Mouse (Mus musculus) hindbrain, embryonic 14.5 days (tissue): ENCODE results near the gene Mrgpra2b. TPM values are rescaled to one million over a fixed set of nuclear protein-coding genes. Genes with fewer than 3 reads are reported as not detected.
"Not testable (repeated sequence)": the region's sequence is repeated elsewhere in the genome, so short reads cannot be mapped to it uniquely, and the experiment has no call there.

Experiments used
- ATAC-seq: fragments of 200-750 bp; cut with Nextera tagmentation; 2 replicates; pipeline ENCODE4 v1.8.0; 2017; ENCODE audit warnings: moderate number of reproducible peaks, mild to moderate bottlenecking, moderate TSS enrichment, moderate library complexity; ENCODE audit not compliant: low FRiP score
- DNase-seq: peaks from one replicate; pipeline ENCODE4 v3.0.0-alpha.2; 2015; ENCODE audit warnings: low spot score
- H3K27ac ChIP-seq: fragments of 300-500 bp; sonication (generic); 2 replicates; pipeline ENCODE4 v1.5.1; 2014; ENCODE audit warnings: mild to moderate bottlenecking, moderate library complexity
- H3K27me3 ChIP-seq: fragments of 300-500 bp; sonication (generic); 2 replicates; pipeline ENCODE4 v1.6.1; 2014; ENCODE audit warnings: mild to moderate bottlenecking, low read length, mixed read lengths; ENCODE audit not compliant: control insufficient read depth, insufficient read depth
- H3K36me3 ChIP-seq: fragments of 300-500 bp; sonication (generic); replicated peaks from 2 replicates; pipeline ENCODE4 v1.6.1; 2014; ENCODE audit not compliant: control insufficient read depth, insufficient read depth
- H3K4me1 ChIP-seq: fragments of 300-500 bp; sonication (generic); replicated peaks from 2 replicates; pipeline ENCODE4 v1.6.1; 2014; ENCODE audit warnings: antibody characterized with exemption, low read length, mixed read lengths; ENCODE audit not compliant: control insufficient read depth, insufficient read depth
- H3K4me2 ChIP-seq: fragments of 300-500 bp; sonication (generic); replicated peaks from 2 replicates; pipeline ENCODE4 v1.6.1; 2014; ENCODE audit warnings: mild to moderate bottlenecking, moderate library complexity
- H3K4me3 ChIP-seq: fragments of 300-500 bp; sonication (generic); replicated peaks from 2 replicates; pipeline ENCODE4 v1.5.1; 2014; ENCODE audit warnings: mild to moderate bottlenecking, low read length
- H3K9ac ChIP-seq: fragments of 300-500 bp; sonication (generic); 2 replicates; pipeline ENCODE4 v1.6.1; 2014
- H3K9me3 ChIP-seq: fragments of 300-500 bp; sonication (generic); 2 replicates; pipeline ENCODE4 v1.6.1; 2016; ENCODE audit warnings: low read length; ENCODE audit not compliant: control insufficient read depth
- WGBS: fragments of 180-500 bp; shearing (Covaris S2); extraction: QIAGEN DNeasy Blood & Tissue Kit; methylation state at CpG from one replicate; pipeline ENCODE4 v1.1.7; 2014; 5-methylcytosine and 5-hydroxymethylcytosine counted together
- polyA plus RNA-seq: library from polyadenylated mRNA; unstranded; fragments of >200 nt; fragmentation: Nextera tagmentation; extraction: Ambion mirVana; gene quantifications from 2 replicates; pipeline ENCODE4 v1.2.1, GENCODE M21; 2014

Mrgpra2b gene
- polyA plus RNA-seq, 1 experiment from 2014 or later, result not detected

GRCm38 (mm10) chr7:47445729-47446128 is 82.9 kb downstream of the Mrgpra2b start:
- not testable (repeated sequence) for H3K4me3 ChIP-seq, H3K27ac ChIP-seq, H3K27me3 ChIP-seq, H3K9me3 ChIP-seq, DNase-seq, H3K4me1 ChIP-seq, H3K36me3 ChIP-seq, ATAC-seq, H3K4me2 ChIP-seq, H3K9ac ChIP-seq

GRCm38 (mm10) chr7:47436463-47436862 is 92.2 kb downstream of the Mrgpra2b start:
- DNase-seq, H3K9ac ChIP-seq, ATAC-seq, H3K27ac ChIP-seq, H3K4me2 ChIP-seq, H3K27me3 ChIP-seq, H3K4me1 ChIP-seq, H3K36me3 ChIP-seq, H3K4me3 ChIP-seq, H3K9me3 ChIP-seq: not testable (repeated sequence)
- 22% methylated on average over 1 of the region's 2 CpGs for WGBS

GRCm38 (mm10) chr7:47427815-47428508 is 100.7 kb downstream of the Mrgpra2b start:
- ATAC-seq, H3K27ac ChIP-seq: not testable (repeated sequence)

More at GRCm38 (mm10) chr7:47427815-47428508, 100.7 kb downstream of the Mrgpra2b start:
- not testable (repeated sequence) for DNase-seq, H3K4me3 ChIP-seq, H3K9me3 ChIP-seq, H3K27me3 ChIP-seq, H3K4me2 ChIP-seq, H3K36me3 ChIP-seq, H3K4me1 ChIP-seq, H3K9ac ChIP-seq

Other genes starting within 250 kb of the Mrgpra2b start
- not detected in 2 replicates for gene Mrgpra1, start 174.6 kb downstream of the Mrgpra2b start, polyA plus RNA-seq
- gene Mrgpra2a, start 76.7 kb downstream of the Mrgpra2b start, polyA plus RNA-seq, result not detected in 2 replicates
- gene Mrgpra3, start 72.5 kb upstream of the Mrgpra2b start, polyA plus RNA-seq, result not detected in 2 replicates